Mouse (Mus musculus) hindbrain, embryonic 14.5 days (tissue): ENCODE results near the gene Ptgr1. TPM values are rescaled to one million over a fixed set of nuclear protein-coding genes. Genes with fewer than 3 reads are reported as not detected.
A peak's percentile ranks its signal among the peaks of the same experiment; 100 is the strongest.

Experiments used
- ATAC-seq: fragments of 200-750 bp; cut with Nextera tagmentation; 2 replicates; pipeline ENCODE4 v1.8.0; 2017; ENCODE audit warnings: moderate number of reproducible peaks, mild to moderate bottlenecking, moderate TSS enrichment, moderate library complexity; ENCODE audit not compliant: low FRiP score
- DNase-seq: peaks from one replicate; pipeline ENCODE4 v3.0.0-alpha.2; 2015; ENCODE audit warnings: low spot score
- H3K27ac ChIP-seq: fragments of 300-500 bp; sonication (generic); 2 replicates; pipeline ENCODE4 v1.5.1; 2014; ENCODE audit warnings: mild to moderate bottlenecking, moderate library complexity
- H3K27me3 ChIP-seq: fragments of 300-500 bp; sonication (generic); 2 replicates; pipeline ENCODE4 v1.6.1; 2014; ENCODE audit warnings: mild to moderate bottlenecking, low read length, mixed read lengths; ENCODE audit not compliant: control insufficient read depth, insufficient read depth
- H3K36me3 ChIP-seq: fragments of 300-500 bp; sonication (generic); replicated peaks from 2 replicates; pipeline ENCODE4 v1.6.1; 2014; ENCODE audit not compliant: control insufficient read depth, insufficient read depth
- H3K4me1 ChIP-seq: fragments of 300-500 bp; sonication (generic); replicated peaks from 2 replicates; pipeline ENCODE4 v1.6.1; 2014; ENCODE audit warnings: antibody characterized with exemption, low read length, mixed read lengths; ENCODE audit not compliant: control insufficient read depth, insufficient read depth
- H3K4me2 ChIP-seq: fragments of 300-500 bp; sonication (generic); replicated peaks from 2 replicates; pipeline ENCODE4 v1.6.1; 2014; ENCODE audit warnings: mild to moderate bottlenecking, moderate library complexity
- H3K4me3 ChIP-seq: fragments of 300-500 bp; sonication (generic); replicated peaks from 2 replicates; pipeline ENCODE4 v1.5.1; 2014; ENCODE audit warnings: mild to moderate bottlenecking, low read length
- H3K9ac ChIP-seq: fragments of 300-500 bp; sonication (generic); 2 replicates; pipeline ENCODE4 v1.6.1; 2014
- H3K9me3 ChIP-seq: fragments of 300-500 bp; sonication (generic); 2 replicates; pipeline ENCODE4 v1.6.1; 2016; ENCODE audit warnings: low read length; ENCODE audit not compliant: control insufficient read depth
- WGBS: fragments of 180-500 bp; shearing (Covaris S2); extraction: QIAGEN DNeasy Blood & Tissue Kit; methylation state at CpG from one replicate; pipeline ENCODE4 v1.1.7; 2014; 5-methylcytosine and 5-hydroxymethylcytosine counted together
- polyA plus RNA-seq: library from polyadenylated mRNA; unstranded; fragments of >200 nt; fragmentation: Nextera tagmentation; extraction: Ambion mirVana; gene quantifications from 2 replicates; pipeline ENCODE4 v1.2.1, GENCODE M21; 2014

The Ptgr1 gene
- polyA plus RNA-seq, 1 experiment from 2014 or later, result 4.6 TPM

DNA sequence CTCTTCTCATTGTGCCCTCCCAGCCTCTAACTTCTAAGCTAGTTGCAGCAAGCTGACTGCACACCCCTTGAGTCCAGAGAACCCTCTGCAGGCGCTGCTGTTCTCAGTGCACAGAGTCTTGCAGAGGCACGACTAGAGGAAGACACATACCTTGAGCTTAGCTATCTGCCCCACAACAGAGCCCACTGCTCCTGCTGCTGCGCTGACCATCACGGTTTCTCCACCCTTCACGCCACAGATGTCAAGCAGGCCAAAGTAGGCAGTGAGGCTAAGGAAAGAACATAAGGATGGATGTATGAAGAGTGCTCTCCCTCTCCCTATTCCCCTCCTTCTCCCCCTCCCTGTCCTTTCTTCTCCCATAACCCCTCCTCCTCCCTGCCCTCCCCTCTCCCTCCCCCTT is 11.2 kb downstream of the Ptgr1 start:
- no peaks in the 10 kb centered on the region for H3K4me1 ChIP-seq
- WGBS, result 90% methylated on average over 5 of the region's 5 CpGs
- ATAC-seq (no peak), DNase-seq (no peak)
- no peaks in the 10 kb centered on the region for H3K27me3 ChIP-seq
- H3K9ac ChIP-seq, result no peak overlapping the region
- no peaks in the 10 kb centered on the region for H3K9me3 ChIP-seq
- H3K4me3 ChIP-seq, result no peak overlapping the region
- H3K27ac ChIP-seq, result no peak overlapping the region
- no peak overlapping the region for H3K4me2 ChIP-seq
- H3K36me3 ChIP-seq, result no peaks in the 10 kb centered on the region

DNA sequence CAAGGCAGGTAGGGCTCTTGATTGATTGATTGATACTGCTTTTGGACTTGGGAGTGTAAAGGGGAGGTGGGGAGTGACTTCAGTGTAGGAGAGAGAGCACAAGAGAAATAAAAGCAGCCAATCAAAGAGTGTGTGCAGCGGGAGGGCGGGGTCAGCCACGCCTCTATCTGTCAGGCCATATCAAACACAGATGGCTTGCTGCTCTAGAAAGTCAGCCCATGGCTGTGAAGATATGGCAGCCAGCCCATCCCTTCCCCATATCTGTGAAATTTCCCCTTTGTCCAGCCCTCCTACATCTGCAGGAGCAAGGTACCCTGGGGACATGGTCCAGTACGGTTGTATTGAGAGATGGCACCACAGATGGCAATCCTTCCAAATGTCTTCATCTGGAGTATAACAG is 16.2 kb downstream of the Ptgr1 start:
- Histone ChIP-seq H3K36me3 (no peaks in the 10 kb centered on the region), H3K4me2 (no peak overlapping the region), H3K27me3 (no peaks in the 10 kb centered on the region), H3K9me3 (no peaks in the 10 kb centered on the region), H3K4me1 (no peaks in the 10 kb centered on the region), H3K9ac (no peak overlapping the region), H3K4me3 (no peak overlapping the region), H3K27ac (no peak overlapping the region)
- ATAC-seq, result no peak
- 73% methylated on average over 4 of the region's 4 CpGs for WGBS
- DNase-seq, result no peak

DNA sequence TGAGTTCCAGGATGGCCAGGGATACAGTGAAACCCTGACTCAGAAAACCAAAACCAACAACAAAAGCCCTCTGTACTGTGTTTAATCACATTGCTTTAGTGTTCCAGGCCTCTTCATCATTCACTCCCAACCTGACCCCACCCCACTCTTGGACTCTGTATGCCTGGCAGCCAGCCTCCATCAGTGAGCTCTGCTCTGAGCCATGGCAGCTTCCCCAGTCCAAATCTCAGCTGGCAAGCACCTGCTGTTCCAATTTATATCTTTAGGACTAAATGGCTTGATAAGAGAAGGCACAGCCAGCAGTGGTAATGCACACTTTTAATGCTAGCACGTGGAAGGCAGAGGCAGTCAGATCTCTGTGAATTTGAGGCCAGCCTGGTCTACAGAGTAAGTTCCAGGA is 21.8 kb downstream of the Ptgr1 start:
- Histone ChIP-seq H3K9ac (no peak overlapping the region), H3K27ac (no peak overlapping the region), H3K9me3 (no peaks in the 10 kb centered on the region), H3K4me1 (no peaks in the 10 kb centered on the region), H3K36me3 (no peaks in the 10 kb centered on the region), H3K4me3 (no peak overlapping the region), H3K4me2 (no peak overlapping the region), H3K27me3 (no peaks in the 10 kb centered on the region)
- ATAC-seq, result no peak
- DNase-seq, result no peak
- WGBS, result 83% methylated on average over 1 of the region's 1 CpGs

DNA sequence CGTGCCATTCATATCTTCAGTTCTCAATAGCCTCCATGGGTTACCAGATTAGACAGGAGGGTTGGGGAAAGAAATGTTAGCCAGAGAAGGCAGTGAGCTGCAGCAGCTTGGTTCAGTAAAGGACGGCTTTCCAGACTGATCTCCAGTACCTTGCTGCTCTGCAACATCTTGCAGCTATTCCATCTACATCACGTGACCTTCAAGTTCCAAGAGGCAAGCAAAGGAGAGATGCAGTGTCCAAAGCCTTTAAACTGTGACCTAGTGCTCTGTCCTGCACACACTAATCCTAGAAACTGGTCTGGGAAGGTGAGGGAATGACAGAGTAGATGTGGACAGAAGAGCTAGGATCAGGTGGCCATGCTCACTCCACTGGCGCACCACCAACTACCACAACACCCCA is 23.6 kb downstream of the Ptgr1 start:
- H3K4me2 ChIP-seq, result no peak overlapping the region
- no peak for ATAC-seq
- H3K9me3 ChIP-seq, result no peaks in the 10 kb centered on the region
- WGBS, result 96% methylated on average over 4 of the region's 4 CpGs
- H3K27ac ChIP-seq, result no peak overlapping the region
- no peaks in the 10 kb centered on the region for H3K36me3 ChIP-seq
- H3K4me1 ChIP-seq, result no peaks in the 10 kb centered on the region
- no peaks in the 10 kb centered on the region for H3K27me3 ChIP-seq
- DNase-seq, result no peak
- H3K9ac ChIP-seq, result no peak overlapping the region
- no peak overlapping the region for H3K4me3 ChIP-seq

DNA sequence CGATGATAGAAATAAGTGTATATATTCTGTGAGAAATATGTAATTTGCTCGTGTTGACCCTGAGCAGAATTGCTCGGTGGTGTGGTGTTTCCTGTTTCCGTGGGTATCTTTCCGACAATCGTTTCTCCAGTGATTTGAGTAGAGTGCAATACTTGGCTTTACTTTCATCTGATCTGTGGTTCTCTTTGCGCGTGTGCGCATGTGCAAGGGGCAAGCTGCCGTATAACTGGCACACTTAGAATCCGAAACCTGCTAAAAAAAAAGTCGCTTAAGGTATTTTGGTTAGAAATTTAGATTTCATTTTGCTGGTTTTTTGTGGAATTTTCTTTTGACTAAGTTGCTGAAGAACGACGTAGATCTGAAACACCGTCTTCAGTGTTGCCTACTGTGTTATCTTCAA is 25.2 kb downstream of the Ptgr1 start:
- no peak overlapping the region for H3K9ac ChIP-seq
- no peak for DNase-seq
- no peak overlapping the region for H3K4me2 ChIP-seq
- H3K4me1 ChIP-seq, result no peaks in the 10 kb centered on the region
- H3K9me3 ChIP-seq, result no peaks in the 10 kb centered on the region
- H3K4me3 ChIP-seq, result no peak overlapping the region
- WGBS, result 96% methylated on average over 15 of the region's 15 CpGs
- H3K27ac ChIP-seq, result no peak overlapping the region
- peaks cover 9% of the 10 kb centered on the region for H3K36me3 ChIP-seq
- no peaks in the 10 kb centered on the region for H3K27me3 ChIP-seq
- ATAC-seq, result no peak

DNA sequence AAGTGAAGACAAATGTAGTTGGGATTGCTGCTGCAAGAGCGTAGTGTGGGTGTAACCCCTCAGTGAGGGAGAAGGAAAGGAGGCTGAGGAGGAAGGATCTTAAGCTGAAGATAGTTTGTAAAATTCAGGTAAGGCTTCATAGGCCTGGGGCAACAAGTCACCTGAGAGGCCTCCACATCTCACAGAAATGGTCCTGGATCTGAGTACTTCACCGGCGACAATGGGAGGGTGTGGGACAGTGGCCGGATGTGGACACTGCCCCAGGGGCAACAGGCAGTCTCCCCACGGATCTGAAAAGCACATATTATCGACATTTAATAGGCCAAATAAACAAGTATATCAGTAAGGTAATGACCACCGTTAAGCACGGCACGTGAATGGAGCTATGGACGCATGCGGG is 34.3 kb downstream of the Ptgr1 start:
- no peak overlapping the region for H3K4me2 ChIP-seq
- ATAC-seq (no peak), DNase-seq (no peak)
- H3K9ac ChIP-seq, result no peak overlapping the region
- no peak overlapping the region for H3K27ac ChIP-seq
- WGBS, result 94% methylated on average over 11 of the region's 11 CpGs
- no peaks in the 10 kb centered on the region for H3K27me3 ChIP-seq
- H3K4me1 ChIP-seq, result no peaks in the 10 kb centered on the region
- H3K9me3 ChIP-seq, result no peaks in the 10 kb centered on the region
- no peak overlapping the region for H3K4me3 ChIP-seq
- peaks cover 14% of the 10 kb centered on the region for H3K36me3 ChIP-seq

DNA sequence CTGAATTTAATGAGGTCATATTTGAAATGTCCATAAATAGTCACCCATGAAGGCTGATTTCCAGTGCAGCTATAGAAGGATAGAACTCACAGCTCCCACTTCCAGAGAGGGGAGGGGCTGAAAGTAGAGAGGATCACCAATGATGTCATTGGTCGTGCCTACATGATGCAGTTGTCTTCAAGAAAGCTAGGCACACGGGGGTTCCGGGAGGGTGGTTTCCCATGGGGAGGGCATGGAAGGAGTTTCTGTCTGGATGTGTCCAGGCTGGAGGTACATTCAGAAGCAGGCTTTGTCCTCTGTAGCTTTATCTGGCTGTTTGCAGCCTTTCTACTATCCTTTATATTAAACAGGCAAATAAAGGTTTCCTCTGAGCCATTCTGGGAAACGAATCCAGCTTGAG is 38.5 kb downstream of the Ptgr1 start:
- Histone ChIP-seq H3K27ac (no peak overlapping the region), H3K36me3 (no peaks in the 10 kb centered on the region), H3K4me1 (peaks cover 6% of the 10 kb centered on the region; the same call in 1 of the 2 replicates), H3K9me3 (no peaks in the 10 kb centered on the region), H3K4me3 (no peak overlapping the region), H3K4me2 (no peak overlapping the region), H3K27me3 (no peaks in the 10 kb centered on the region), H3K9ac (no peak overlapping the region)
- no peak for ATAC-seq
- 87% methylated on average over 4 of the region's 4 CpGs for WGBS
- DNase-seq, result no peak

DNA sequence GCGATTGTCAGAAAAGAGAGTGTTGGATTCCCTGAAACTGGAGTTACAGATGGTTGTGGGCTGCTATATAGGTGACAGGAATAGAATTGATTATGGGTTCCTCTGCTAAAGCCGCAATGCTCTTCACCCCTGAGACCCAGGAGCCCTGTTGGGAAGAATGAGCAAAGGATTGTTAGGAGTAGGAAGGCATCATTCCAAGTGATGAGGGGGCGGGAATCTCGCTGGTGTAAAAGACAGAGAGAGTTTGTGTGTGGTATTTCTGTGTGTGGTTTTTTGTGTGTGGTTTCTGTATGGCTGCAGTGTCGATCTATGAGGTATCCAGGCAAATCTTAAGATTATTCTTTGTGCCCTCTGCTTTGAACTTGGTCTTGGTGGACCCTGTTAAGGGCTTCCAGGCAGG is 42.2 kb downstream of the Ptgr1 start:
- Histone ChIP-seq H3K4me3 (peak overlapping the region; percentile 85; the same call in 1 of the 2 replicates), H3K4me2 (peak overlapping the region; percentile 82), H3K9me3 (no peaks in the 10 kb centered on the region), H3K9ac (peak overlapping the region; percentile 77; the same call in 1 of the 2 replicates), H3K27ac (no peak overlapping the region), H3K27me3 (no peaks in the 10 kb centered on the region), H3K4me1 (peaks cover 11% of the 10 kb centered on the region), H3K36me3 (no peaks in the 10 kb centered on the region)
- WGBS, result 66% methylated on average over 5 of the region's 5 CpGs
- ATAC-seq (no peak), DNase-seq (no peak)

DNA sequence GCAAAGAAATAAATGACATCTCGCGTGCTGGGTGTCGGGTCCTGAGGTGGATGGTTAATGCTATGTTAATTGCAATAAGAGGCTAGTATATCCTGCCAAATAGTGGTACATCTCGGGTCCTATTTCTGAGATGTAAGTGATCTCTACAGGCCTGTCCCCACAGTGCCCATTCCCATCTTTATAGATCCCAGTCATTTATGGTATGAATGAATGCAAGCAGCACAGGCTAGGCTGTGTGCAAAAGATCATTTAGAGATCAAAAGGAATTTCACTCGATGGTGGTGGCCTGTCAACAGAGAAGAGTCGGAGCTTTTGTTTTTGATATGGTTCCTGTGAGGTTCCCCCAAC is 42.7 kb downstream of the Ptgr1 start:
- H3K4me3 ChIP-seq, result peak overlapping the region; percentile 85
- no peaks in the 10 kb centered on the region for H3K9me3 ChIP-seq
- 18% methylated on average over 6 of the region's 6 CpGs for WGBS
- H3K27me3 ChIP-seq, result no peaks in the 10 kb centered on the region
- peak overlapping the region; percentile 82 for H3K4me2 ChIP-seq
- no peak for DNase-seq
- no peak overlapping the region for H3K27ac ChIP-seq
- peaks cover 11% of the 10 kb centered on the region for H3K4me1 ChIP-seq
- H3K9ac ChIP-seq, result peak overlapping the region; percentile 77
- no peaks in the 10 kb centered on the region for H3K36me3 ChIP-seq
- ATAC-seq, result 0 out of 2 replicates have a peak, but pooled peaks have one; percentile 9

DNA sequence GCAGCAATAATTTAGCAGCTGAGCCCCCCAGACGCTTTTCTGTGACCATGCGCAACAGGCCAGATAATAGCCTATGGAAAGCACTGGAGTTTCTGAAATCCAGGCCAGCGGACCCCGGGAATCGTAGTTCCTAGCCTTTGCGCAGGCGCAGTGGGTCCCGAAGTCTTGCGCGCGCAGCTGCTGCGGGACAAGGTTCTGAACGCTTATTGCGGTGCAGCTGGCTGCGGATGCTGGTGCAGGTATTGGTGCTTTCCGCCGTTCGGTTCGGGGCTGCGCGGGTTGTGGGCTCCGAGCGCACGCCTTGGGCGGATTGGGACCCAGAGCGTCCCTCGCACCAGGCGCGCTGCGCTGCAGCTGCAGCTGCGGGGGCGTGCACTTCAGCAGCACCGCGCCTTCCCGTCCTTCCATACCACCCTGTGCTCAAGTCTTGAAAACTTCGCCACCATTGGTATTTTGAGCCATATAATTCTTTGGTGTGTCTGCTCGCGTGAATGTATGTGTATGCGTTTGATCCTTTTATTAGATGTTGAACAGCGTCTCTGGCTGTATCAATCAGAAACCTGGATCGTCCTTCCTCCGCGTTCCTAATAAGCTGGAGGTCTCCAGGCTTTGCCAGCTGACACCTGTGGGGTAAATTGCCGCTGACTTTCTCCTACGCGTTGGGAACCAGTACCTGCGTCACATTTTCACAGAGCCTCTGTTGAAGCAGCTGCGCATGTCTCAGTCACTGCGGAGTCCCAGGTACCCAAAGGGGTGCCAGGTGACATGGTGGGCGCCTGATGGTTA is 43.3 kb downstream of the Ptgr1 start, which contains the start of gene Zkscan16:
Gene Zkscan16, plus strand, starts transcription at position 209 of the 786 bp plus-strand sequence.
- Histone ChIP-seq H3K9ac (peak within 1 kb of the TSS; percentile 77), H3K27me3 (no peaks in the 10 kb centered on the region), H3K36me3 (no peaks in the 10 kb centered on the region), H3K4me3 (peak within 1 kb of the TSS; percentile 85), H3K4me2 (peak within 1 kb of the TSS; percentile 82), H3K27ac (peak within 1 kb of the TSS; percentile 77), H3K9me3 (no peaks in the 10 kb centered on the region), H3K4me1 (peaks cover 11% of the 10 kb centered on the region)
- WGBS, result under 1% methylated on average over 50 of the region's 50 CpGs
- DNase-seq, result peak; percentile 97
- peak; percentile 91 for ATAC-seq
